Mouse (Mus musculus) liver, embryonic 14.5 days (tissue): ENCODE measurements around the gene Cyp4f14. TPM values are rescaled to one million over a fixed set of nuclear protein-coding genes. Genes with fewer than 3 reads are reported as not detected.

Source experiments
- ATAC-seq: fragments of 200-750 bp; cut with Nextera tagmentation; 2 replicates; pipeline ENCODE4 v1.8.0; 2017; ENCODE audit warnings: moderate number of reproducible peaks, mild to moderate bottlenecking, moderate library complexity; ENCODE audit not compliant: insufficient read depth
- DNase-seq, 3 experiments: peaks; one replicate each; pipeline ENCODE4 v3.0.0-alpha.2; 2012 to 2013; ENCODE audit warnings: low read depth in 3 of 3, low spot score in 3 of 3
- H3K27ac ChIP-seq: fragments of 300-500 bp; sonication (generic); 2 replicates; pipeline ENCODE4 v1.5.1; 2014; ENCODE audit warnings: moderate library complexity, mild to moderate bottlenecking, control low read depth, inconsistent platforms
- H3K27me3 ChIP-seq: fragments of 300-500 bp; sonication (generic); 2 replicates; pipeline ENCODE4 v1.6.1; 2014; ENCODE audit warnings: mild to moderate bottlenecking, low read length, moderate library complexity; ENCODE audit not compliant: control insufficient read depth, insufficient read depth
- H3K36me3 ChIP-seq: fragments of 300-500 bp; sonication (generic); replicated peaks from 2 replicates; pipeline ENCODE4 v1.6.1; 2014; ENCODE audit warnings: low read depth; ENCODE audit not compliant: control insufficient read depth, insufficient read depth
- H3K4me1 ChIP-seq, 2 experiments: fragments of 200-500 bp in 1 of 2; fragments of 300-500 bp in 1 of 2; sonication (generic) in 1 of 2; replicated peaks; 2 replicates each; pipeline ENCODE4 v1.6.1; 2012 to 2014; ENCODE audit warnings: antibody characterized with exemption in 1 of 2, inconsistent platforms in 1 of 2, low read length in 1 of 2; ENCODE audit not compliant: control insufficient read depth in 2 of 2, insufficient read depth in 2 of 2
- H3K4me2 ChIP-seq: fragments of 300-500 bp; sonication (generic); 2 replicates; pipeline ENCODE4 v1.6.1; 2014; ENCODE audit warnings: low read depth, mild to moderate bottlenecking, control low read depth, moderate library complexity
- H3K4me3 ChIP-seq, 2 experiments: fragments of 200-500 bp in 1 of 2; fragments of 300-500 bp in 1 of 2; sonication (generic) in 1 of 2; 2 replicates each; pipeline ENCODE4 v1.5.1; 2012 to 2014; ENCODE audit warnings: low read depth in 2 of 2, low read length in 2 of 2, mild to moderate bottlenecking in 2 of 2, control low read depth in 1 of 2, inconsistent platforms in 1 of 2, moderate library complexity in 1 of 2; ENCODE audit not compliant: insufficient read depth in 1 of 2
- H3K9ac ChIP-seq: fragments of 300-500 bp; sonication (generic); replicated peaks from 2 replicates; pipeline ENCODE4 v1.6.1; 2014; ENCODE audit warnings: mild to moderate bottlenecking, control low read depth, moderate library complexity
- H3K9me3 ChIP-seq: fragments of 300-500 bp; sonication (generic); 2 replicates; pipeline ENCODE4 v1.6.1; 2016; ENCODE audit warnings: low read length, mixed read lengths; ENCODE audit not compliant: control insufficient read depth
- CTCF ChIP-seq: IDR thresholded peaks from 2 replicates; pipeline ENCODE4 v1.5.1; 2016; ENCODE audit warnings: antibody characterized with exemption, low read depth, control low read depth
- EP300 ChIP-seq: IDR thresholded peaks from 2 replicates; pipeline ENCODE4 v1.6.1; 2016; ENCODE audit warnings: antibody characterized with exemption, low read depth
- WGBS: fragments of 180-500 bp; shearing (Covaris S2); extraction: QIAGEN DNeasy Blood & Tissue Kit; methylation state at CpG from one replicate; pipeline ENCODE4 v1.1.7; 2014; ENCODE audit not compliant: insufficient replicate concordance; 5-methylcytosine and 5-hydroxymethylcytosine counted together
- polyA plus RNA-seq, 2 experiments: library from polyadenylated mRNA; depleted of rRNA in 1 of 2; stranded (reverse) in 1 of 2; unstranded in 1 of 2; fragments of >200 nt; fragmentation: Nextera tagmentation in 1 of 2; extraction: Ambion mirVana in 1 of 2; gene quantifications; 2 replicates each; pipeline versions ENCODE4 v1.2.1 to v1.2.3; 2012 to 2014

The Cyp4f14 gene
- polyA plus RNA-seq, 2 experiments, result not detected

- TF ChIP-seq EP300 (no peak), CTCF (no peak)
- Histone ChIP-seq H3K9me3 (no peaks in the 10 kb centered on the region), H3K27ac (no peak overlapping the region), H3K9ac (no peak overlapping the region), H3K27me3 (no peaks in the 10 kb centered on the region), H3K4me3 (no peak overlapping the region), H3K36me3 (no peaks in the 10 kb centered on the region), H3K4me2 (no peak overlapping the region), H3K4me1 (no peaks in the 10 kb centered on the region)
- DNase-seq, result no peak
- no peak for ATAC-seq
- WGBS, result 70% methylated on average over 4 of the region's 4 CpGs
Observed at GRCm38 (mm10) chr17:32939831-32940230, 22.7 kb upstream of the Cyp4f14 start.

- no peak for DNase-seq
- WGBS, result 69% methylated on average over 5 of the region's 5 CpGs
- H3K9ac ChIP-seq, result no peak overlapping the region
- TF ChIP-seq CTCF (no peak), EP300 (no peak)
- H3K4me2 ChIP-seq, result no peak overlapping the region
- H3K27me3 ChIP-seq, result no peaks in the 10 kb centered on the region
- H3K36me3 ChIP-seq, result no peaks in the 10 kb centered on the region
- H3K4me3 ChIP-seq, result no peak overlapping the region
- ATAC-seq, result no peak
- H3K9me3 ChIP-seq, result no peaks in the 10 kb centered on the region
- H3K4me1 ChIP-seq, result peaks cover 0 to 2% of the 10 kb centered on the region in 2 experiments; a peak in 1 of 4 replicates
- no peak overlapping the region for H3K27ac ChIP-seq
Observed at GRCm38 (mm10) chr17:32927803-32928202, 10.7 kb upstream of the Cyp4f14 start.

- no peak for TF ChIP-seq EP300
- TF ChIP-seq CTCF, result no peak
Observed at GRCm38 (mm10) chr17:32924658-32925312, 7.6 kb upstream of the Cyp4f14 start.

GRCm38 (mm10) chr17:32923681-32924080, 6.5 kb upstream of the Cyp4f14 start:
- no peak for ATAC-seq
- Histone ChIP-seq H3K9me3 (no peaks in the 10 kb centered on the region), H3K4me3 (no peak overlapping the region), H3K27me3 (no peaks in the 10 kb centered on the region), H3K36me3 (no peaks in the 10 kb centered on the region), H3K9ac (no peak overlapping the region), H3K4me1 (peaks cover 0 to 2% of the 10 kb centered on the region in 2 experiments; a peak in 1 of 4 replicates), H3K4me2 (no peak overlapping the region), H3K27ac (no peak overlapping the region)
- 69% methylated on average over 1 of the region's 1 CpGs for WGBS
- no peak for TF ChIP-seq EP300
- no peak for DNase-seq

More at GRCm38 (mm10) chr17:32924658-32925312, 7.6 kb upstream of the Cyp4f14 start:
- DNase-seq, result peak; percentile 31 to 37 (median 35)
- whole genome bisulfite sequencing, result 15% methylated on average over 32 of the region's 32 CpGs
- ATAC-seq, result peak; percentile 82
- Histone ChIP-seq H3K36me3 (no peaks in the 10 kb centered on the region), H3K4me3 (peak overlapping the region; percentile 40), H3K27me3 (no peaks in the 10 kb centered on the region), H3K9me3 (no peaks in the 10 kb centered on the region), H3K4me1 (peaks cover 0 to 2% of the 10 kb centered on the region in 2 experiments; a peak in 1 of 4 replicates), H3K4me2 (peak overlapping the region; percentile 68), H3K9ac (peak overlapping the region; percentile 35; the same call in 1 of the 2 replicates), H3K27ac (no peak overlapping the region)

GRCm38 (mm10) chr17:32919123-32919522, 2.0 kb upstream of the Cyp4f14 start:
- Histone ChIP-seq H3K4me1 (no peaks in the 10 kb centered on the region), H3K27me3 (no peaks in the 10 kb centered on the region), H3K27ac (no peak overlapping the region), H3K9me3 (no peaks in the 10 kb centered on the region), H3K36me3 (no peaks in the 10 kb centered on the region), H3K4me2 (no peak overlapping the region), H3K4me3 (no peak overlapping the region), H3K9ac (no peak overlapping the region)
- no peak for ATAC-seq
- DNase-seq, result no peak
- TF ChIP-seq CTCF (no peak), EP300 (no peak)
- WGBS, result 33% methylated on average over 2 of the region's 2 CpGs
